In genomic region chr5:19429290-19429689, GRCm38 (mm10) we compare ENCODE assay signal across 9 mouse cellular contexts.
DNase-seq lines count a peak whose midpoint lies in the region; ATAC-seq and TF ChIP-seq lines count a peak whose summit lies in the region.
"Had no signal": no experiment of that assay in that cellular context is flagged by ENCODE, and none has a peak within 500 bp of the region (broad histone marks: within the 10 kb centered on the region; RNA-seq: fewer than 3 reads in every experiment).

No protein-coding gene starts in this region.

- peak; percentile 17 for DNase-seq in lung, postnatal 0 days (ENCODE audit: low spot score)
- no peak for DNase-seq in lung, adult 18-20 months
- peak; percentile 37 for DNase-seq in adrenal gland, postnatal 14 days
- DNase-seq in forebrain, embryonic 11.5 days (ENCODE audit: low spot score) = no peak
- peak; percentile 23 for DNase-seq in kidney, postnatal 14 days
- DNase-seq in lung, postnatal 36 days = peak; percentile 10
- peak; percentile 39 for DNase-seq in telencephalon, adult 2 months (ENCODE audit: low read depth, low spot score)

- no peaks in the 10 kb centered on the region for H3K9me3 ChIP-seq in lung, postnatal 0 days (ENCODE audit: low read length)
- H3K9me3 ChIP-seq in forebrain, embryonic 11.5 days (ENCODE audit: control insufficient read depth, low read length) = no peaks in the 10 kb centered on the region
- H3K9me3 ChIP-seq: limb, embryonic 12.5 days had no signal

- no peaks in the 10 kb centered on the region for H3K4me1 ChIP-seq in lung, postnatal 0 days (ENCODE audit: insufficient read depth, low read depth, low read length)
- no peaks in the 10 kb centered on the region for H3K4me1 ChIP-seq in forebrain, embryonic 11.5 days (replicated peaks; ENCODE audit: control insufficient read depth, insufficient read depth, low read length)
- H3K4me1 ChIP-seq: limb, embryonic 12.5 days had no signal

- 17% methylated on average over 2 of the region's 2 CpGs for WGBS in lung, postnatal 0 days
- WGBS in forebrain, embryonic 11.5 days = 49% methylated on average over 2 of the region's 2 CpGs

- H3K27me3 ChIP-seq in lung, postnatal 0 days (replicated peaks; ENCODE audit: insufficient read depth, low read length) = no peaks in the 10 kb centered on the region
- H3K27me3 ChIP-seq in forebrain, embryonic 11.5 days (ENCODE audit: control insufficient read depth, insufficient read depth, low read length) = no peaks in the 10 kb centered on the region
- H3K27me3 ChIP-seq: limb, embryonic 12.5 days had no signal

- peak; percentile 50 for TF ChIP-seq CTCF in lung, postnatal 0 days (IDR thresholded peaks at IDR 0.05)

- no peak overlapping the region for H3K4me2 ChIP-seq in lung, postnatal 0 days (replicated peaks; ENCODE audit: low read depth, low read length)
- no peak overlapping the region for H3K4me2 ChIP-seq in forebrain, embryonic 11.5 days (ENCODE audit: low read depth, low read length, severe bottlenecking)
- H3K4me2 ChIP-seq: limb, embryonic 12.5 days had no signal

- TF ChIP-seq EP300 in lung, postnatal 0 days (IDR thresholded peaks at IDR 0.05) = no peak

- H3K27ac ChIP-seq in lung, postnatal 0 days (ENCODE audit: low read length) = no peak overlapping the region
- H3K27ac ChIP-seq in forebrain, embryonic 11.5 days (ENCODE audit: low read depth, low read length) = no peak overlapping the region
- H3K27ac ChIP-seq: limb, embryonic 12.5 days had no signal

- H3K4me3 ChIP-seq in lung, postnatal 0 days (ENCODE audit: low read depth, low read length) = no peak overlapping the region
- H3K4me3 ChIP-seq in forebrain, embryonic 11.5 days (ENCODE audit: low read depth, low read length) = no peak overlapping the region
- H3K4me3 ChIP-seq: limb, embryonic 12.5 days had no signal

- no peaks in the 10 kb centered on the region for H3K36me3 ChIP-seq in lung, postnatal 0 days (ENCODE audit: insufficient read depth, low read length)
- H3K36me3 ChIP-seq in forebrain, embryonic 11.5 days (ENCODE audit: control insufficient read depth, insufficient read depth, low read length) = no peaks in the 10 kb centered on the region
- H3K36me3 ChIP-seq: limb, embryonic 12.5 days had no signal

- H3K9ac ChIP-seq in lung, postnatal 0 days (replicated peaks; ENCODE audit: low read depth) = no peak overlapping the region
- no peak overlapping the region for H3K9ac ChIP-seq in forebrain, embryonic 11.5 days (ENCODE audit: low read length)
- H3K9ac ChIP-seq: limb, embryonic 12.5 days had no signal

- no peak for ATAC-seq in lung, postnatal 0 days
- ATAC-seq in forebrain, embryonic 11.5 days (replicated peaks; ENCODE audit: low FRiP score) = peak; percentile 76; the same call in 1 of the 2 replicates
- no peak for ATAC-seq in granulocyte monocyte progenitor cell, adult 5-6 weeks (replicated peaks; ENCODE audit: poor library complexity, severe bottlenecking)

Comparison
In these comparisons a context has a peak if more than half of its experiments do, and no peak if none do; other contexts are left out.
1. DNase-seq: peak in lung, postnatal 0 days (single experiment), adrenal gland, postnatal 14 days (single experiment), kidney, postnatal 14 days (single experiment), lung, postnatal 36 days (single experiment) and telencephalon, adult 2 months (single experiment); none in lung, adult 18-20 months (0 of 2) and forebrain, embryonic 11.5 days (single experiment).